Mouse (Mus musculus) embryonic fibroblast, embryonic 13.5 days (primary cell): ENCODE measurements around the gene Ptprb.

Experiments used
- CTCF ChIP-seq: IDR thresholded peaks from 2 replicates; pipeline ENCODE4 v1.5.1; 2011; ENCODE audit warnings: mild to moderate bottlenecking, control low read depth, low read length, moderate library complexity, borderline replicate concordance; ENCODE audit not compliant: insufficient read depth
- POLR2A ChIP-seq: IDR thresholded peaks from 2 replicates; pipeline ENCODE4 v1.6.1; 2011; ENCODE audit warnings: low read depth, mild to moderate bottlenecking, control low read depth, low read length, moderate library complexity

- TF ChIP-seq CTCF: no peak
- no peak for TF ChIP-seq POLR2A
Measured at GRCm38 (mm10) chr10:116346618-116347184, 71.4 kb downstream of the Ptprb start.
